Mouse (Mus musculus): Measurements from ENCODE around the gene Khk. TPM values are rescaled to one million over a fixed set of nuclear protein-coding genes. Genes with fewer than 3 reads are reported as not detected.

Gene Khk
- polyA plus RNA-seq, 1 experiment from 2014 or later, result 14.2 TPM

Other genes starting within 250 kb of the Khk start
- gene Dpysl5, start 209.9 kb upstream of the Khk start, polyA plus RNA-seq (2016; fragmentation: Nextera tagmentation; extraction: Ambion mirVana), result 16.3 and 18.2 TPM in 2 replicates
- 28.8 and 29.3 TPM in 2 replicates for gene Mapre3, start 106.8 kb upstream of the Khk start, polyA plus RNA-seq (2016; fragmentation: Nextera tagmentation; extraction: Ambion mirVana)
- 78.5 and 85.9 TPM in 2 replicates for gene Tmem214, start 53.4 kb upstream of the Khk start, polyA plus RNA-seq (2016; fragmentation: Nextera tagmentation; extraction: Ambion mirVana)
- 31.9 and 34.1 TPM in 2 replicates for gene Agbl5, start 32.7 kb upstream of the Khk start, polyA plus RNA-seq (2016; fragmentation: Nextera tagmentation; extraction: Ambion mirVana)
- 346 and 376 TPM in 2 replicates for gene Ost4, start 13.6 kb upstream of the Khk start, polyA plus RNA-seq (2016; fragmentation: Nextera tagmentation; extraction: Ambion mirVana)
- 248 and 252 TPM in 2 replicates for gene Emilin1, start 8.0 kb upstream of the Khk start, polyA plus RNA-seq (2016; fragmentation: Nextera tagmentation; extraction: Ambion mirVana)
- 4.5 and 5.7 TPM in 2 replicates for gene Cgref1, start 24.2 kb downstream of the Khk start, polyA plus RNA-seq (2016; fragmentation: Nextera tagmentation; extraction: Ambion mirVana)
- 129 and 133 TPM in 2 replicates for gene Preb, start 38.9 kb downstream of the Khk start, polyA plus RNA-seq (2016; fragmentation: Nextera tagmentation; extraction: Ambion mirVana)
- not detected in 2 replicates for gene Tcf23, start 47.2 kb downstream of the Khk start, polyA plus RNA-seq (2016; fragmentation: Nextera tagmentation; extraction: Ambion mirVana)
- 117 and 118 TPM in 2 replicates for gene Atraid, start 126.9 kb downstream of the Khk start, polyA plus RNA-seq (2016; fragmentation: Nextera tagmentation; extraction: Ambion mirVana)
- gene Slc5a6, start 127.5 kb downstream of the Khk start, polyA plus RNA-seq (2016; fragmentation: Nextera tagmentation; extraction: Ambion mirVana), result 11.8 and 12.4 TPM in 2 replicates
- gene Cad, start 133.3 kb downstream of the Khk start, polyA plus RNA-seq (2016; fragmentation: Nextera tagmentation; extraction: Ambion mirVana), result 40.6 and 41.0 TPM in 2 replicates
- gene Dnajc5g, start 184.9 kb downstream of the Khk start, polyA plus RNA-seq (2016; fragmentation: Nextera tagmentation; extraction: Ambion mirVana), result not detected in 2 replicates
- gene Slc30a3, start 186.8 kb downstream of the Khk start, polyA plus RNA-seq (2016; fragmentation: Nextera tagmentation; extraction: Ambion mirVana), result 0.22 and 0.52 TPM in 2 replicates
- gene Trim54, start 195.3 kb downstream of the Khk start, polyA plus RNA-seq (2016; fragmentation: Nextera tagmentation; extraction: Ambion mirVana), result 1.4 and 1.7 TPM in 2 replicates
- gene Ucn, start 217.4 kb downstream of the Khk start, polyA plus RNA-seq (2016; fragmentation: Nextera tagmentation; extraction: Ambion mirVana), result not detected in 2 replicates
- 64.8 and 72.0 TPM in 2 replicates for gene Mpv17, start 232.8 kb downstream of the Khk start, polyA plus RNA-seq (2016; fragmentation: Nextera tagmentation; extraction: Ambion mirVana)